Mouse (Mus musculus): ENCODE results near the gene Szrd1.

DNA sequence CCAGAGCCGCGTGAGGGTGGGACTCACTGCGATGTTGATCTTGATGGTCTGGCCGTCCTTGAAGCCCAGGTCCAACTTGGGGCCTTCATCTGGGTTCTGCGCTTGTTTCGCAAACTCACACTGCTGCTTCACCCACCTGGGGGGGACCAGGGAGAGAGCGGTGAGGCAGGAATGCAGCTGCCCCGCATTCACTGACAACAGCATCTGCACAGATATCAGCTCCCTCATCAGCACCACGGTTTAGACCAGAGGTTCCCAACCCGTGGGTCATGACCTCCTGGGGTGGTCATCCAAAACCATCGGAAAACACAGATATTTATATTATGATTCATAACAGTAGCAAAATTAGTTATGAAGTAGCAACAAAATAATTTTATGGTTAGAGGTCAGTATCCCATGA is 67.1 kb downstream of the Szrd1 start:
- no peak for TF ChIP-seq POLR2A (IDR thresholded peaks at IDR 0.05; ENCODE audit: control insufficient read depth, low read depth, low read length)
- TF ChIP-seq CTCF (IDR thresholded peaks at IDR 0.05; ENCODE audit: control insufficient read depth, insufficient read depth, insufficient replicate concordance, low read depth, low read length): no peak
